Mouse (Mus musculus) spleen, adult 18-20 months (tissue): ENCODE measurements around the gene Col18a1.
A peak's percentile ranks its signal among the peaks of the same experiment; 100 is the strongest.

ENCODE experiments used
- DNase-seq, 2 experiments: peaks; one replicate each; pipeline ENCODE4 v3.0.0; 2022; ENCODE audit warnings: mixed read lengths in 2 of 2

The Col18a1 gene

DNA sequence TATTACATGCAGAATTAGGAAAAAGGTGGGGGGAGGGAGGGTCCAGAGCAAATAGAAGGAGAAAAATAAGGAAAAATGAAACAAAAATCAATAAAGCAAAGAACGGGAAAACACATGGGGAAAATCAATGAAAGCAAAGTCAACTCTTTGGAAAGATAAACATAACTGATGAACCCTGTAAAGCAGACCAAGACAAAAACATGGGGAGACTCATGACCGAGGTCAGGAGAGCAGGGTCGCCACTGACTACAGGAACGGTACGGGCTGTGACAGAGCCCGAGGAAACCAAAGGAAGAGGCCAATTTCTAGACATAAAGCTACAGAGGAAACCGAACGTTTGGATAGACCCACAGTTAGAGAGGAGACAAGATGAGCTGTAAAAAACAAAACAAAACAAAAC lies 62.7 kb downstream of the Col18a1 start:
- no peak for DNase-seq

DNA sequence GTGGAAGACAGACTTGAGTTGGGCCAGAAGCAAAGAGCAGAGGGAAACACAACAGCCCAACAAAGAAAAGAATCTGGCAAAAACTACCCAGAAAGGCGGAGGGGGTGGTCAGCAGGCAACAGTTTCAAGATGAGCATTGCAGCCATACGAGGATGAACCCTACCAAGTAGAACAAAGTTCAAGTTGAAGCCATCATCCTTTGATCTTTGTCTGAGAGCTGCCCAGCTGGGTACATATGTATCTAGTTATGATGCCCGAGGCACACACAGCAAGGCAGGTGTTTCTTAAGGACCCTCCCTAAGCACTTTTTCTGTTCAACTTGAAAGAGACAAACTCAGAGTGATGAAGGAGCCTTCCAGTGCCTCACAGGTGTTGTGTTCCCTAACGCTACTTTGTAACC lies 66.6 kb downstream of the Col18a1 start:
- no peak for DNase-seq

DNA sequence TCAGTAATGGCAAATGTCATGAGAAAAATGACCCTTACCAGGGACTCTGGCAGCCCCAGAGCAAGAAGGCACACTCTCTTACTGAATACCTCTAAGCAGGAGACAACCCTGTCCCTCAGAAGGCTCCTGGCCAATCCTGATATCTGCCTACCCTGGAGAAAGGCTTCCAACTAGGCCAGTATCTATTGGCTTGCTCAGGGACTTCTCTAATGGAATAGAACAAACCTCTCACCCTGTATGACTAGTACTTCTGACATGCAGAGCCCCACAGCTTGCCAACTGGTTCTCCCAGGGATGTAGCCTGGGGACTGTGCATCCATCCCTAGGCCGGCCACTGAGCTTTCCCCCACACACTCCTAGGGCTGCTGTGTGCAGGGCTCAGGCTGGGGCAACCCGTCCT lies 67.7 kb downstream of the Col18a1 start:
- DNase-seq = no peak

DNA sequence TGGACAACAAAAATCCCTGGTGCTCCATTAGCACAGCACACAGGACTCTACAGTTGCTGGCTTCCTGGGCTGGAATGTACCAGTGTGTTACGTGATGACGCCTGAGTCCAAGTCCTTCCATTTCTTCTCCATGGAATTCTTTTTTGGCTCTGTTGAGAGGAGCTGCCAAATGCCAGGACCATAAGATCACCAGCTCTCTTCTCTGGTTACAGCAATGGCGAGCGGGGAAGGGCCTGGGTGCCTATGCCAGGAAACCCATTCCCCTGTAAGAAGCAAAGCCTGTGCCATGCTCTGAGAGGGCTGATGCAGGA lies 68.5 kb downstream of the Col18a1 start:
- DNase-seq = no peak

DNA sequence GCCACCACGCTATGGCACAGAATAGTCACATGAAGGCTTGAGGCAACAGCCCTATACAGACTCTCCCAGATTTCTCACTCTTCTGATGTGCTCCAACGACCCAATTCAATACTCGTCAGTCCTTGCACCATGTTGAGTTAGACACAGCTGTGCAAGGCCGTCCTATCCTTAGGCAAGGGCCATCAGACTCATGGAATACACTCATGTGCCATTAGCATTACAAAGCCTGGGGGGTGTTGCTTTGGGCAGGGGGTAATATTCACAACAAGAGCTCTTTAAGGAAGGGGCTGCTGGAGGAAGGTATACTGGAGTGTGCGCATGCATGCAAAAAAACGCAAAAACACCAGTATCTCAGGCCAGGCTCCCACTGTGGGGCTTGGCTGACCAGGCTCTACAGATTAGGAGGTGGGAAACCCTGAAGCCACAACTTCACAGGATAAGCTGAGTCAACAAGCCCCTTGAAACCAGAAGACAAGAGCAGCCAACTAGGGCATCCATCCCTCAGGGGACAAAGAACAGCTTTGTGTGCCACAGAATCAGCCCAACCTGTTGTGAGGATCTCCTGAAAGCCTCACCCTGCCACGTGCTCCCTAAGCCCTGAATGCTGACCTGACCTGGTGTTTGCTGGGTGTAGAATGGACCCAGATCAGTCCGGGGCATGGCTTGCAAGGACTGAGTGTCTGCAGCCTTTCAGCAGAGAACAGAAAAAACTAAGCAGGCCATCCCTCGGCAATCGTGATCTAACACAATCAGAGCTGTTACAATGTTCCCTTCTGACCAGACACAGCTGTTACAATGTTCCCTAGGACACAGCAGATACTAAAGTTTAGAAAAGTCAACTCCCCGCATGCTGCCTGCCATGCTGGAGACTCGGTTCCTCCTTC lies 69.1 kb downstream of the Col18a1 start:
- DNase-seq = no peak

DNA sequence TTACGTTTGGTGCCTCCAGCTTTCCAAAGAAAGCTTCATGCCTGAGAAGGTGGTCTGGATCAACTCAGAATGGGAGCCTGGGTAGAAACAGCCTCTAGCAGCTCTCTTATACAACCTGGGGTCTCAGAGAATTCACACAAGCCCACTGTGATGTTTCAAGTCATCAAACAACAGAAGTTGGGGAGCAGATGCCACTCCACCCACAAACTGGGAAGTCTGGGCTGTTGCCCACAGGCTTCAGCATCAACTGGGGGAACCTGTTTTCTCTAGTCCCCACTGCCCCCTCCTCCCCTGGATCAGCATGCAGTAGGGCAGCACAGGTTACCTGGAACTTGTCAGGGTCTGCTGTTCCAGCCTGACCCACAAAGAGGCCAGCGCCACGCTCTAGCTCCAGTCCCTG lies 70.7 kb downstream of the Col18a1 start:
- DNase-seq = no peak

DNA sequence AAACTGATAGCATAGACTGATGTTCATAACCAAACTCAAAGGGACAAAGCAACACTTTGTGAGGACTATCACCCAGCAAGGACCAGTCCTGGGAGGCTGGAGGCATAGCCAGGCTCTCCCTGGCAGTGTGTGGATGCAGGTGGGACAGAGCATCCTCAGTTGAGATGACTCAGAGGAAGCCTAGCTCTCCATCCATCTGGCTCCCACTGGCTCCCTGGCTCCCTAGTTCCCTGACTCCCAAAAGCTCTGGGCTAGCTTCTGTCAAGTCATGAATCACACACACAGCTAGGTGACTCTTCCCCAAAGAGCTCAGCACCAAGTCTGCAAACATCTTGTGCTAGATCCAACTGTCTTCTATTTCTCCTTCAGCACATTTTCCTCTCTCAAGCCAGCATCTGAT lies 72.5 kb downstream of the Col18a1 start:
- no peak for DNase-seq

DNA sequence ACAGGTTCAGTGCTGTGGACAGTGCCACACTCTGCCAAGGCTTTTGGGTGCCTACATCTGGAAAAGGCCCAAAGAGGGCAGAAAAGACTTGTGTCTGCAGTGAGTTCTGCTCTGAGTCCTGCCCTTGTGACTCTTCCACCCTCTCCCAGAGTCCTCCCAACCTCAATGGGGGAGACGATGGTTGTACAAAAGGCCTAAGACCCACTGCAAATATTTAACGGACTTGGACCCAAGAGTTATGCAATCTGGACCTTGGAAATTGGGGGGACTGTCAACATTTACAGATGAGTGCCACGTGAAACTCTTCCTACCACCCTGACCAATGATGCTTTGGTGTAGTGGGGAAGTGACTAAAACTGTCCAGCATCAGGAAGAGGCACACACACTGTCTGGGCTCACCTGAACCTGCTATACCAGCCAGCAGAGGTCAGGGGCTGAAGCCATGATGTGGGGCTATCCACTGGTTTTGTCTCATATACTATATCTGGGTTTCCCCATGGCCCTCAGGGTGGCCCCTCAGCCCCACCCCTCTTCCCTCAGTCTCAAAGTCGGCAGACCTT lies 74.7 kb downstream of the Col18a1 start:
- no peak for DNase-seq

DNA sequence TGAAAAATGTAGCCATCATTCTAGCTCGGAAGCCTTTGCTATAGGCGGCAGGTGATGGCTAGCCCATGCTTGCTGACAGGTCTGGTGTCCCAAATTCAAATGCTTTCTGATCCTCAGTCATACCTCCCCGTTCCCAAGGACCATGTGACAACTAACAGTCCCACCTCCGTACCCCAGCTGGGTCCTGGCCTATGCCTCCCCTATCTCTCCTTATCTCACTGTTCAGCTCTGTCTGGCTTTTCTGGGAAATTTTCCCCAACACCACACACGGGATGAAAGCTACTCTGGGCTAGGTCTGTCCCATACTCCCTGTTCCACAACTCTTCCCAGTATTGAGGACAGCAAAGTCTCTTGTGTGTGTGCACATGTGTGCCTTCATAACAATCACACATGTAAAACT lies 76.3 kb downstream of the Col18a1 start:
- DNase-seq = no peak

DNA sequence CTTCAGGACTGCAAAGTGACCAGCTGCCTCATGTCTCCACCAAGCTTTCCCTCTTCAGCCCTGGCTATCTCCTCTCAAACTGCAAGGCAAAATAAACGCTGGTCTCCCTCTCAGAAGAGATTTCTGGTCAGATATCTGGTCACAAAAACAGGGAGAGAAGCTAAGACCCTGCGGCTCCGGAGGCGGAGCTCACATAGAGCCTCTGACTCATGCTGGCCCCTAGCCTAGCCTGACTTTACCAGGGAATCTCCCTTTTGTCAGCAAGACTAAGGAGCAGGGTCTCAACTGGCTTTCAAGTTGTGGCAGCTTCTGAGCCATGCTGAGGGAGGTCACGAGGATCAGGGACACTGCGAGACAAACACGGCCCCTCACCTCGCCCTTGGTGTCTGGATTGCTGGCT lies 77.0 kb downstream of the Col18a1 start:
- no peak for DNase-seq

DNA sequence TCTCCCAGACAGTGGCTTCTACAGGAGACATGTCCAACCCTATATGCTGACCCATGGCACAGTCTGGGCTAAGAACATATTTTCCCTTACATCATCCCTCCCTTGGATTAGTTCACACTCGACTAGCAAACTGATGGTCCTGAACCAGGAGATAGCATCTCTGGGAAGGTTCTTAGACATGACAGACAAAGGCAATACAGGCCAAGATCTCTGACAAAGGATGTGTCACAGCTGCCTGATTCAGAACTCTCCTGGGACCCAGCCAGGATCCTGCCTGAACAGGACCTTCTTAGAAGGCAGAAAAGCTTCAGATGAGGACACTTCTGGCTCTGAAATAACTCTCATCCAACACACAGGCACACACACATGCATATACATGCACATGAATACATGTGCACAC lies 81.8 kb downstream of the Col18a1 start:
- DNase-seq = no peak

DNA sequence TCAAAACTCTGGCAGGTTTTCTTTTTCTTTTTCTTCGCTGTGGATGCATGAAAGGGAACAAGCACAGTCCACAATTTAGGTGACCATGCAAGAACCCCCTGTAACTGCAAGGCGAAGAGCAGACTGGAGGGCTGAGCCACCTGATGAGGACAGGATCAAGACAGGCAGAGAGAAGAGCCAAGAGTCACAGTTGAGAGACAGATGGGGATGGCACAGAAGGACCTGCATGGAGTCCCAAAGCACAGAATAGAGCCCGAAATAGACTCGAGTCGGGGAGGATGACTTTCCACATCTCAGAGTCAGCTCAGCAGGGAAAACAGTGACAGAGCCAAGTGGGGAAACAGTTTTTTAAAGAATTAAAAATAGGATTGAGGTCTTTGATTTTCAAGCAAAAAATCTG lies 83.4 kb downstream of the Col18a1 start:
- DNase-seq = no peak

DNA sequence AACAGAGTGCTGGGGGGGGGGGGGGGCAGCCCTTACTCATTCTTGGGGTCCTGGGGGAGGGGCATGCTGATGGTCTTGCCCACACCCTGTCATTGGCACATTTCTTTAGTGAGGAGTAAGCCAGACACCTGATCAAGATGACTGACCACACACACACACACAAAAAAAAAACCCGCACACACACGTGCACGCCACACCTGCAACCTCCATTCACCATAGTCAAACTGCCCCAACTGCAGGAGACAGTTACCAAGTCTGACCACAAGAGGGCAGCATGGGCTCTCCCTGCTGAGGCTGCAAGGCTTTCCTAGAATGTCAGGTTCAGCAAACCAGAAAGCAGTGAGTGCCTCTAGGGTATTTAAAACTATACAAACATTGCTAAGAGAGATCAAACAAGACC lies 83.9 kb downstream of the Col18a1 start:
- DNase-seq = peak; percentile 12 to 54

DNA sequence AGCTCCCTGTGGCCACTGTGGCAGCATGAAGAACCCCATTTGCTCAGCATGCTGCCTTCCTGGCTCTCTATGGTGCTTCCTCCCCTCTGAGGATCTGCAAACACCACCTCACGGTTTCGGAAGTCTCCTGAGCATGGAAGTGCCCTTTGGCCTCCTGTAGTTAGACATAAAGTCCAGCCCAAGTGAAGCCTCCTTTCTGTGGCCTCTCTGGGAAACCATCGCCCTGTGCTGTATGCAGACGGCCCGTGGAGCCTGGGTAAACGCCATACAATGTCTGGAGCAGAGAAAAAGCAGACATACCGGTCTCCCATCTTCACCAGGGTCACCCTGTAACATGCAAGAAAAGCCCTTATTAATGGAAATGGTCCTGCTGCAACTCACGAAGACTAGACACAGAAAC lies 87.4 kb downstream of the Col18a1 start:
- no peak for DNase-seq

DNA sequence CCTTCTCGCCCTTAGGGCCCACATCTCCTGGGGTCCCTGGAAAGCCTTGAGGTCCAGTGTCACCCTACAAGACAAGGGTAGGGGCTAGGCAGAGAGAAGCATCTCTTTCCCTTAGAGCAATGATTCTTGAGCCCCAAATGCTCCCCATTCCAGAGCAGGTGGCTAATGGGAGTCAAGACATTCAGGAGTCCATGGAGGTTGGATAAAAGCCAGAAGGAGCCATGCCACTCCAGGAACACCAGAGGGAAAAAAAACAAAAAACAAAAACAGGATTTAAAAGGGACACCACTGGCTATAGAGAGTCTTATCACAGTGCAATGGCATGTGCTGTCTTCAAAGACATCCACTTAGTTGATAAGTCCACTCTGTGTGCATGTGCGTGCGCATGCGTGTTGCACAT lies 87.9 kb downstream of the Col18a1 start:
- no peak for DNase-seq

DNA sequence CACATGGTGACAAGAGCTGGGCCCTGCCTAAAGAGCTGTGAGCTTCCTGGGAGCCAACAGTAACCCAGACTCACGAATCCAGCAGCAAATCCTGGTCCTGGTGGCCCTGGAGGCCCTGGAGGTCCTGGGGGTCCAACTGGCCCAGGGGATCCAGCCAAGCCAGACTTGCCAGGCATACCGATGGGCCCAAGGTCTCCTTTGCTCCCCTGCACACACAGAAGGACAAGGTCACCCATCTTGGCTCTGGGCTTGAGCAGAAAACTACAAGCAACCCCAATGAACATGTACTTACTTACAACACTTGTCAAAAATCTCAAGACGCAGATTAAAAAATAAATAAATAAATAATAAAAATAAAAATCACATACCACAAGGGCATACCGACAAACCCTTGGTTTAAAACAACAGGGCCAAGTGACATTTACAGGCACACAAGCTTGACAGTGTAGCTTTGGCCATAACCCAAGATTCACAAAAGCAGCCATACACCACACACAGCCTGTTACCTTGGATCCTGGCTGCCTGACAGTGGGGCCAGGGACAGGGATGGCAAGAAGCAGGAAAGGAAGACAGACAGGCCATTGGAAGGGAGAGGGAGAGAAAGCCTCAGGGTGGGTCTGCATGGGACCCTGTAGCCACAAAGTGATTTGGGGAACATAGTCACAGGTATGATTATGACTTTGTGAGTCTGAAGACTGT lies 91.9 kb downstream of the Col18a1 start:
- DNase-seq = no peak

DNA sequence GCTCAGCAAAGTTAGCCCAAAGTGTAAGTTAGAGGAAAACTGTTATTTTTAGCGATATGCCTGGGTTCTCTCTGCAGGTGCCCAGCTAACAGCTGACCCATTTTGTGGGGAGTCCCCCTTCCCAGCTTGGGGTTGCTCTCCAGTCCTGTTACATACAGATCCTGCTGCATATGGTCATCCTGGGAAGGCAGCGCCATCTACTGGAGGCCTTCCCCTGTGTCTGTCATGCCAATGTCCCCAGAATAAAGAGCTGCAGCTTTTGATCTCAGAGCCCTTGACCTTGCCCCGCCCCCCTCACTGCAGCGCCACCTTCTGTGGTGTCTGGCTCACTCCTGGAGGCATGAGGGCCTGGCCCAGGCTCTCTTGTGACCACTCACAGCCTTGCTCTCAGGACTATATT lies 96.3 kb downstream of the Col18a1 start:
- DNase-seq = peak; percentile 32 to 63

DNA sequence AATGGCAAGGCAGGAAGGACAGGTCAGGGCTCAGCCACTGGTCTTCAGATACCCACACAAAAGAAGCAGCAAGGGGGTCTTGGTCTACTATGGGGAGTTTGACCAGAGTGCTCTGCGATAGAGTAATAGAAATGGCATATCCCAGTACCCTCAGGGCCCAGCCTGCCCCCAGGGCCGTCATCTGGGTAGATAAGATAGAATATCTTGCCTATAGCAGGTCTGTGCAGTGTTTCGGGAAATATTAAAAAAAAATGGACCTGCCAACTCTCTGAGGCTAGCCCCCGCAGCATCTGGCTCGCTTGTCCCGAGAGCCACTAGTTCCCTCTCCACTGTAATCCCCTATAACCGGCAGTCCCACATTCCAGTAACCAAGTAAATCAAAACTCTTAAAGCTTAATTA lies 97.9 kb downstream of the Col18a1 start:
- DNase-seq = no peak

DNA sequence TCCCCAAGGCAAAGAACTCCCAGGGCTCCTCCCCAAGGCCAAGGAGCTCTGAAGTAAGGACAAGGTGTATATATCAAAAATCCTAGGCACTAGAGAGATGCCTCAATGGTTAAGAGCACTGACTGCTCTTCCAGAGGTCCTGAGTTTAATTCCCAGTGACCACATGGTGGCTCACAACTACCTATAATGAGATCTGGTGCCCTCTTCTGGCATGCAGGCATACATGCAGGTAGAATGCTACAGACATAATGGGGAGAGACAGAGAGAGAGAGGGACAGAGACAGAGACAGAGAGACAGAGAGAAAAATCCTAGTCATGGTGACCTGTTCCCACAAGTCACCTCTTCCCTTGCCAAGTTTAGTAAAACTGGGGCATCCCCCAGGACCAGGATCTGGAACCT lies 101.7 kb downstream of the Col18a1 start:
- DNase-seq = no peak

DNA sequence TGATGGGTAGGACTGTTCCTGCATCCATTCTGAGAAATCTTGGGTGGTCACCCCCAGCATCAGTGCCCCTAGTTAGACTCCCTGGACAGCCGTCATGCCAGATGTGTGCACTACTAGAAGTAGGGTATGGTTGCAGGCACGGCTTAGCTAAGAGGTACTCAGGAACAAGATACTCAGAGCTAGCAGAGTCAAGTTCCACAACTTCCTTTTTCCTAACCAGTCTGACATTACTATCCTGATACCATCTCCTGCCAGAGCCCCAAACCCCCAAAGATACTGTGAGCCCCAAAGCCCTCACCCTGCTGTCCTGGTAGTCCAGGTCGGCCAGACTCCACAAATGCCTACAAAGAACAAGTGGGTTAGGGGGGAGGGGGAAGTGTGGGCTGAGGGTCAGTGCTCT lies 102.1 kb downstream of the Col18a1 start:
- DNase-seq = no peak

DNA sequence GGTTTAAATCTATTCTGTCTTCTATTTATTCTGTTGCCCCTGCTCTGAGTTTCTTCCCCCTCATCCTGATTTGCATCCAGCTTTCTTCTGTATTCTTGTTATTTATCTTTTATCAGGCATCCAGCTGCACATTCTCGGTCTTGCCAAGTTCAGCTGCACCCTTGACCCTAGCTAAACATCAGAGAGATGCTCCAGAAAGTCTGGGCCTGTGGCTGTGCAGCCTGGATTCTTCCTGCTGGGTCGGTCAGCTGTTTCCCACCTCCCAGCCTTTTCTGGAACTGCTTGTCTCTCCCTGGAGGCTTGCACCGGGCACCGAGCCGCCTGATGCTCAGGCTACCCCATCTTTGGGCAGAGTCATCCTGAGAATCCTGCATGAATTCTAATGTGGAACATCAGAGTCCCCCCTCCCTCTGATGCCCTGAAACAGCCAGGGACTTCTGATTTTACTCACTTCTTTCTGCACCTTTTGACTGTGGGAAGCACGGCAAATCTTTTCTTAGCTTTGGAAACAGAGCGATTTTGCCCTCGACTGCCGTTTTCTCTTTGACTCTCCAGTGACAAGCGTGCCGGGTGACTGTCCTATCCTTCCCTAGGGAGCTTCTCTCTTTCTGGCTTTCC lies 103.8 kb downstream of the Col18a1 start:
- no peak for DNase-seq

DNA sequence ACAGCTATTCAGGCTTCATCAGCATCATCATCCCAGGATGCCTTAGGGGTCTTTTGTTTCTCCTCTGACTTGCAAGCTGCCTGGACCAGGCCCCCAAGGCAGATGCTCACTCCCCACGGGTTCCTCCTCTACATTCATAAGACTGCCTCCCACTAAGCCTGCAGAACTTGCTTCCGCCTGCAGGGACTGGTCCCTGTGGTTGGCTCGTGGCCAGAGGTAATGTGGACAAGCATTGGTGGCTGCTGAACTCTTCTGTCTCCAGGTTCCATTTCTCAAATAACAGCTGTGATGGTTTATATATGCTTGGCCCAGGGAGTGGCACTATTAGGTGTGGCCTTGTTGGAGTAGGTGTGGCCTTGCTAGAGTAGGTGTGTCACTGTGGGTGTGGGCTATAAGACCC lies 104.9 kb downstream of the Col18a1 start:
- DNase-seq = no peak

DNA sequence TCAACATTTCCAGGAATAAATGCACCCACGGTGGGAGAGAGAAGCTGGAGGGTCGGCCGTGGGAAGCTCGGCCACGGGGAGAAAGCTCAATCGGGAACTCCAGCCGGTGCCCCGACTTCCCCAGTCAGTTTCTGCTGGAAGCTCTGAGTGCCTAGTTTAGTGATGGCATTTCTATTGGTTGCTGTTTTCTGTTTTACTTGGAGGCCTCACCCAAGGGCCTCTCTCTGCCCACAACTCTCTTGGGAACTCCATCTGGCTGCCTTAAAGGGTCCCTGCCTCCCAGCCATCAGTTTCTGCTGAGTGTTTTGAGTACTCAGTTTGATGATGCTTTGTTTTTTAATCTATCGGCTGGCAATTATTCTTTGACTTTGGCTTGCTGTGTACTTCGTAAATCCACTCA lies 109.6 kb downstream of the Col18a1 start:
- no peak for DNase-seq

DNA sequence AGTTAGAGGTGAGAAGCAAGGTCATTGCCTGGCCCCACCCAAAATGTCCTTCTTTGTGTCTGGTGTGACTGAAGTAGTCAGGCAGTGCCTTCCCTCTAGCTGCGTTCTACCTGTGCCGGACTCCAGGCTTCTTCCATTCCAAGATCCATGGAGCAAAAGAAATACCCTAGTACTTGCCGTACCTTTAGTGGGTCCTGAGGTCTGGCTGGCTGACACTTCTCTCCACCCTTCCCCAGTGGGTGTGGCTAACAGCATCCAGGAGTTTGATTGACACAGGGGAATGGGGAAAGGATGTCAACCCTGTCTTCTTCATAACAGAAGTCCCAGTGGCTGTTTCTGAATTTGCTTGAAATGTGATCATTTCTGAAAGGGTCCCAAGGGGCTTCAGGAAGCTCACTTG lies 117.7 kb downstream of the Col18a1 start:
- DNase-seq = no peak
